Mouse (Mus musculus): ENCODE data around the gene Mark3. TPM values are rescaled to one million over a fixed set of nuclear protein-coding genes. Genes with fewer than 3 reads are reported as not detected.

The Mark3 gene
- polyA plus RNA-seq, 1 experiment from 2014 or later = 25.8 TPM

- Histone ChIP-seq H3K27me3 (peaks cover 13% of the 10 kb centered on the region), H3K4me3 (peak overlapping the region; percentile 73), H3K9me3 (replicated peaks) (no peaks in the 10 kb centered on the region), H3K4me1 (replicated peaks) (peaks cover 58% of the 10 kb centered on the region), H3K9ac (peak overlapping the region; percentile 67), H3K4me2 (peak overlapping the region; percentile 86), H3K36me3 (no peaks in the 10 kb centered on the region; the same call in 1 of the 2 replicates), H3K27ac (peak overlapping the region; percentile 98)
- 0 out of 2 replicates have a peak, but pooled peaks have one; percentile 9 for ATAC-seq (replicated peaks; ENCODE audit: insufficient number of reproducible peaks, insufficient read depth, low FRiP score, low read depth)
- 14% methylated on average over 5 of the region's 5 CpGs for WGBS
Observed at GRCm38 (mm10) chr12:111677421-111677820, 103.1 kb downstream of the Mark3 start.

- peak within 1 kb of the TSS; percentile 67 for H3K9ac ChIP-seq
- H3K27ac ChIP-seq = peak within 1 kb of the TSS; percentile 98
- peaks cover 6% of the 10 kb centered on the region for H3K27me3 ChIP-seq
- ATAC-seq (replicated peaks; ENCODE audit: insufficient number of reproducible peaks, insufficient read depth, low FRiP score, low read depth) = peak; percentile 82
- peak within 1 kb of the TSS; percentile 86 for H3K4me2 ChIP-seq
- no peaks in the 10 kb centered on the region; the same call in 1 of the 2 replicates for H3K36me3 ChIP-seq
- H3K4me1 ChIP-seq (replicated peaks) = peaks cover 58% of the 10 kb centered on the region
- no peaks in the 10 kb centered on the region for H3K9me3 ChIP-seq (replicated peaks)
- peak within 1 kb of the TSS; percentile 73 for H3K4me3 ChIP-seq
- WGBS = under 1% methylated on average over 51 of the region's 51 CpGs
Observed at GRCm38 (mm10) chr12:111677882-111678669, 103.8 kb downstream of the Mark3 start, which contains the start of gene Trmt61a. Gene Trmt61a (plus strand): TSS chr12:111678105.

GRCm38 (mm10) chr12:111678670-111678933 lies 104.3 kb downstream of the Mark3 start:
- Histone ChIP-seq H3K27me3 (peaks cover 1% of the 10 kb centered on the region), H3K9ac (peak overlapping the region; percentile 55), H3K4me2 (peak overlapping the region; percentile 86), H3K9me3 (replicated peaks) (no peaks in the 10 kb centered on the region), H3K4me3 (peak overlapping the region; percentile 73), H3K27ac (no peak overlapping the region), H3K36me3 (no peaks in the 10 kb centered on the region; the same call in 1 of the 2 replicates), H3K4me1 (replicated peaks) (peaks cover 61% of the 10 kb centered on the region)
- ATAC-seq (replicated peaks; ENCODE audit: insufficient number of reproducible peaks, insufficient read depth, low FRiP score, low read depth) = no peak
- 5% methylated on average over 13 of the region's 13 CpGs for WGBS

GRCm38 (mm10) chr12:111678997-111679396 lies 104.7 kb downstream of the Mark3 start:
- H3K4me1 ChIP-seq (replicated peaks) = peaks cover 62% of the 10 kb centered on the region
- H3K4me2 ChIP-seq = peak overlapping the region; percentile 86
- no peaks in the 10 kb centered on the region; the same call in 1 of the 2 replicates for H3K36me3 ChIP-seq
- no peaks in the 10 kb centered on the region for H3K9me3 ChIP-seq (replicated peaks)
- H3K4me3 ChIP-seq = peak overlapping the region; percentile 73
- 40% methylated on average over 7 of the region's 7 CpGs for WGBS
- no peak overlapping the region for H3K27ac ChIP-seq
- H3K9ac ChIP-seq = peak overlapping the region; percentile 55; the same call in 1 of the 2 replicates
- no peak for ATAC-seq (replicated peaks; ENCODE audit: insufficient number of reproducible peaks, insufficient read depth, low FRiP score, low read depth)
- H3K27me3 ChIP-seq = no peaks in the 10 kb centered on the region

GRCm38 (mm10) chr12:111680661-111681060 lies 106.3 kb downstream of the Mark3 start:
- Histone ChIP-seq H3K27me3 (no peaks in the 10 kb centered on the region), H3K4me1 (replicated peaks) (peaks cover 51% of the 10 kb centered on the region), H3K9ac (no peak overlapping the region), H3K9me3 (replicated peaks) (no peaks in the 10 kb centered on the region), H3K4me3 (no peak overlapping the region), H3K27ac (peak overlapping the region; percentile 14; the same call in 1 of the 2 replicates), H3K36me3 (no peaks in the 10 kb centered on the region; the same call in 1 of the 2 replicates), H3K4me2 (no peak overlapping the region)
- WGBS = 93% methylated on average over 13 of the region's 13 CpGs
- no peak for ATAC-seq (replicated peaks; ENCODE audit: insufficient number of reproducible peaks, insufficient read depth, low FRiP score, low read depth)

- Histone ChIP-seq H3K4me2 (no peak overlapping the region), H3K4me3 (no peak overlapping the region), H3K36me3 (no peaks in the 10 kb centered on the region; the same call in 1 of the 2 replicates), H3K27ac (peak overlapping the region; percentile 90), H3K27me3 (no peaks in the 10 kb centered on the region), H3K4me1 (replicated peaks) (peaks cover 52% of the 10 kb centered on the region), H3K9me3 (replicated peaks) (no peaks in the 10 kb centered on the region), H3K9ac (no peak overlapping the region)
- 71% methylated on average over 8 of the region's 8 CpGs for WGBS
- no peak for ATAC-seq (replicated peaks; ENCODE audit: insufficient number of reproducible peaks, insufficient read depth, low FRiP score, low read depth)
Observed at GRCm38 (mm10) chr12:111681305-111681704, 107.0 kb downstream of the Mark3 start.

GRCm38 (mm10) chr12:111682003-111682402 lies 107.7 kb downstream of the Mark3 start:
- 58% methylated on average over 5 of the region's 5 CpGs for WGBS
- no peak overlapping the region for H3K9ac ChIP-seq
- no peaks in the 10 kb centered on the region; the same call in 1 of the 2 replicates for H3K36me3 ChIP-seq
- H3K4me3 ChIP-seq = no peak overlapping the region
- H3K4me1 ChIP-seq (replicated peaks) = peaks cover 54% of the 10 kb centered on the region
- H3K4me2 ChIP-seq = no peak overlapping the region
- no peaks in the 10 kb centered on the region for H3K9me3 ChIP-seq (replicated peaks)
- H3K27ac ChIP-seq = peak overlapping the region; percentile 90
- no peaks in the 10 kb centered on the region for H3K27me3 ChIP-seq
- ATAC-seq (replicated peaks; ENCODE audit: insufficient number of reproducible peaks, insufficient read depth, low FRiP score, low read depth) = no peak

GRCm38 (mm10) chr12:111682806-111683205 lies 108.5 kb downstream of the Mark3 start:
- Histone ChIP-seq H3K4me1 (replicated peaks) (peaks cover 55% of the 10 kb centered on the region), H3K9ac (peak overlapping the region; percentile 34; the same call in 1 of the 2 replicates), H3K27ac (peak overlapping the region; percentile 90), H3K4me3 (no peak overlapping the region), H3K4me2 (no peak overlapping the region), H3K36me3 (no peaks in the 10 kb centered on the region; the same call in 1 of the 2 replicates), H3K9me3 (replicated peaks) (no peaks in the 10 kb centered on the region), H3K27me3 (no peaks in the 10 kb centered on the region)
- 36% methylated on average over 5 of the region's 5 CpGs for WGBS
- peak; percentile 19 for ATAC-seq (replicated peaks; ENCODE audit: insufficient number of reproducible peaks, insufficient read depth, low FRiP score, low read depth)

GRCm38 (mm10) chr12:111686390-111686789 lies 112.1 kb downstream of the Mark3 start:
- H3K9ac ChIP-seq = no peak overlapping the region
- no peaks in the 10 kb centered on the region for H3K9me3 ChIP-seq (replicated peaks)
- no peak for ATAC-seq (replicated peaks; ENCODE audit: insufficient number of reproducible peaks, insufficient read depth, low FRiP score, low read depth)
- no peaks in the 10 kb centered on the region for H3K27me3 ChIP-seq
- H3K36me3 ChIP-seq = no peaks in the 10 kb centered on the region; the same call in 1 of the 2 replicates
- H3K4me3 ChIP-seq = no peak overlapping the region
- H3K27ac ChIP-seq = peak overlapping the region; percentile 98
- no peak overlapping the region for H3K4me2 ChIP-seq
- WGBS = 82% methylated on average over 4 of the region's 4 CpGs
- peaks cover 66% of the 10 kb centered on the region for H3K4me1 ChIP-seq (replicated peaks)

- H3K4me2 ChIP-seq = peak overlapping the region; percentile 39
- 11% methylated on average over 14 of the region's 14 CpGs for WGBS
- H3K4me3 ChIP-seq = no peak overlapping the region
- H3K4me1 ChIP-seq (replicated peaks) = peaks cover 61% of the 10 kb centered on the region
- H3K9ac ChIP-seq = 0 out of 2 replicates have a peak overlapping the region, but pooled peaks have one; percentile 37
- peak overlapping the region; percentile 98 for H3K27ac ChIP-seq
- H3K36me3 ChIP-seq = no peaks in the 10 kb centered on the region; the same call in 1 of the 2 replicates
- peak; percentile 89 for ATAC-seq (replicated peaks; ENCODE audit: insufficient number of reproducible peaks, insufficient read depth, low FRiP score, low read depth)
- no peaks in the 10 kb centered on the region for H3K9me3 ChIP-seq (replicated peaks)
- H3K27me3 ChIP-seq = no peaks in the 10 kb centered on the region
Observed at GRCm38 (mm10) chr12:111687350-111688068, 113.2 kb downstream of the Mark3 start.

GRCm38 (mm10) chr12:111688069-111688428 lies 113.7 kb downstream of the Mark3 start:
- no peaks in the 10 kb centered on the region; the same call in 1 of the 2 replicates for H3K36me3 ChIP-seq
- 17% methylated on average over 2 of the region's 2 CpGs for WGBS
- peak overlapping the region; percentile 98 for H3K27ac ChIP-seq
- no peak for ATAC-seq (replicated peaks; ENCODE audit: insufficient number of reproducible peaks, insufficient read depth, low FRiP score, low read depth)
- H3K27me3 ChIP-seq = no peaks in the 10 kb centered on the region
- no peaks in the 10 kb centered on the region for H3K9me3 ChIP-seq (replicated peaks)
- no peak overlapping the region for H3K4me3 ChIP-seq
- H3K4me2 ChIP-seq = peak overlapping the region; percentile 39
- H3K9ac ChIP-seq = no peak overlapping the region
- peaks cover 60% of the 10 kb centered on the region for H3K4me1 ChIP-seq (replicated peaks)
